Mouse (Mus musculus): ENCODE results near the gene Zfp689. TPM values are rescaled to one million over a fixed set of nuclear protein-coding genes. Genes with fewer than 3 reads are reported as not detected.

Gene Zfp689
- total RNA-seq, 1 experiment: 3.5 TPM

- Histone ChIP-seq H3K4me1 (ENCODE audit: control insufficient read depth in 2 of 2, insufficient read depth in 2 of 2, low read length in 2 of 2, poor library complexity in 1 of 2) (peaks cover 3 to 9% of the 10 kb centered on the region in 2 experiments; a peak in 1 of 4 replicates), H3K27ac (ENCODE audit: insufficient read depth, low read depth, low read length, poor library complexity, severe bottlenecking) (no peak overlapping the region), H3K4me3 (ENCODE audit: insufficient read depth in 1 of 2, low read depth in 1 of 2, low read length in 2 of 2, poor library complexity in 1 of 2, severe bottlenecking in 1 of 2) (peak overlapping the region; percentile 87 to 98), H3K9ac (ENCODE audit: insufficient read depth, low read depth, low read length, poor library complexity, severe bottlenecking) (peak overlapping the region; percentile 69), H3K36me3 (ENCODE audit: control insufficient read depth, insufficient read depth, low read length, poor library complexity, severe bottlenecking) (peaks cover 30% of the 10 kb centered on the region), H3K9me3 (ENCODE audit: control insufficient read depth, insufficient read depth, low read depth, low read length) (no peaks in the 10 kb centered on the region)
- no peak for DNase-seq (ENCODE audit: low read depth, low spot score)
- in situ Hi-C loops (cut with MboI; ENCODE audit: low sequenced_read_pairs in 2 of 2, unreplicated experiment in 2 of 2): no loop called here
- TF ChIP-seq HCFC1 (IDR thresholded peaks at IDR 0.05; ENCODE audit: borderline replicate concordance, insufficient read depth, low read length) (no peak), CHD2 (IDR thresholded peaks at IDR 0.05; ENCODE audit: low read depth, low read length) (no peak), ZC3H11A (IDR thresholded peaks at IDR 0.05; ENCODE audit: borderline replicate concordance, low read depth, low read length) (no peak), ZNF384 (IDR thresholded peaks at IDR 0.05; ENCODE audit: low read depth, low read length) (no peak), MAFK (IDR thresholded peaks at IDR 0.05; ENCODE audit: insufficient read depth, low read depth, low read length) (no peak)
These were observed 30.6 kb upstream of the Zfp689 start for GRCm38 (mm10) chr7:127479318-127480225.

GRCm38 (mm10) chr7:127478635-127479317, 29.8 kb upstream of the Zfp689 start, which contains the start of gene Fbrs:
Gene Fbrs (plus strand): TSS chr7:127479199.
- in situ Hi-C loops (cut with MboI; ENCODE audit: low sequenced_read_pairs in 2 of 2, unreplicated experiment in 2 of 2): no loop called here
- Histone ChIP-seq H3K36me3 (ENCODE audit: control insufficient read depth, insufficient read depth, low read length, poor library complexity, severe bottlenecking) (peaks cover 30% of the 10 kb centered on the region), H3K9ac (ENCODE audit: insufficient read depth, low read depth, low read length, poor library complexity, severe bottlenecking) (peak within 1 kb of the TSS; percentile 86), H3K9me3 (ENCODE audit: control insufficient read depth, insufficient read depth, low read depth, low read length) (no peaks in the 10 kb centered on the region), H3K4me1 (ENCODE audit: control insufficient read depth in 2 of 2, insufficient read depth in 2 of 2, low read length in 2 of 2, poor library complexity in 1 of 2) (peaks cover 3 to 6% of the 10 kb centered on the region in 2 experiments; a peak in 1 of 4 replicates), H3K27ac (ENCODE audit: insufficient read depth, low read depth, low read length, poor library complexity, severe bottlenecking) (peak within 1 kb of the TSS; percentile 89), H3K4me3 (ENCODE audit: insufficient read depth in 1 of 2, low read depth in 1 of 2, low read length in 2 of 2, poor library complexity in 1 of 2, severe bottlenecking in 1 of 2) (peak within 1 kb of the TSS; percentile 87 to 98)
- DNase-seq (ENCODE audit: low read depth, low spot score): peak; percentile 85
- TF ChIP-seq ZNF384 (IDR thresholded peaks at IDR 0.05; ENCODE audit: low read depth, low read length) (no peak), HCFC1 (IDR thresholded peaks at IDR 0.05; ENCODE audit: borderline replicate concordance, insufficient read depth, low read length) (no peak; the same call in 1 of the 2 replicates)

DNA sequence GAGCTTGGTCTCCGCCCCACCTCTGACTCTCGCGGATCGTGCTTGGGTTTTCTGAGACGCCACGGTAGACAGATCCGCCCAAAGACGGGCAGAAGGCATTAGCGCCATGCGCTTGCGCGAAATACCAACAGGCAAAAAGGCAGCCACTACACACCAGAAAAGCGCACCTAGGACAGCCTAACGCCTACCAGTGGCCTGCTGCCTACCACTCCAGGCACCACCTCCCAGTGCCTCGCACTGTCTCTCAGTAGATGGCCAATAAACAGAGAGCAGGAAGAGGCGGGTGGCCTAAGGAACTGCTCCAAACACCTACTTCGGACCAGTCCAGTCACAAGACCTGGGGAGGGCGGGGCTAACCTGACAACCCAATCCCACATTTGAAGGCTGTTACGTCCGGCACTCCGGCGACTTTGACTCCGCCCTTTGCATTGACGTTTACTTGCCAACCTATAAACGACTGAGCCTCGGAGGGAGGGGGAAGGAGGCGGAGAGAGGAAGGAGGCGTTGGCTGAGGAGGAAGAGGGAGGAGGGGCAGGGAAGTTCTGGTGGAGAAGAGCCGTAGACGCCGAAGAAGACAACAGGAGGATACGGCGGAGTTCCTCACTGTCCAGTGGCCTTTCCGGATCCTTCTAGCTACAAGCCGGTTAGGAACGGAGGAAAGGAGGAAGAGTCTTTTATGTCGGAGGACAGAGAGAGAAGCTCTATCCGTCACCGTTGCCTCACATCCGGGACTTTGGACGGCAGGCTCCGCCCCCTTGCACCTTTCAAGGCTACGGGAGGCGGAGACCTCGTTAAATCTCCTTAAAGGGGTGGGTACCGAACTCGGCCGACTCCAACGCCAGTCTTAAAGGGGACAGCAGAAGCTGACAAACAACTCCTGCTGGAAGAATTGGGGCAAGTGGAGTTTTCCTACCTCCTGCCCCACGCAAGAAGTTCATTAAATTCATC, 29.0 kb upstream of the Zfp689 start:
- in situ Hi-C loops (cut with MboI; ENCODE audit: low sequenced_read_pairs in 2 of 2, unreplicated experiment in 2 of 2): no loop called here
- Histone ChIP-seq H3K4me3 (ENCODE audit: insufficient read depth in 1 of 2, low read depth in 1 of 2, low read length in 2 of 2, poor library complexity in 1 of 2, severe bottlenecking in 1 of 2) (peak overlapping the region; percentile 87 to 98), H3K4me1 (ENCODE audit: control insufficient read depth in 2 of 2, insufficient read depth in 2 of 2, low read length in 2 of 2, poor library complexity in 1 of 2) (peaks cover 3 to 9% of the 10 kb centered on the region in 2 experiments; a peak in 1 of 4 replicates), H3K9ac (ENCODE audit: insufficient read depth, low read depth, low read length, poor library complexity, severe bottlenecking) (peak overlapping the region; percentile 86), H3K36me3 (ENCODE audit: control insufficient read depth, insufficient read depth, low read length, poor library complexity, severe bottlenecking) (peaks cover 33% of the 10 kb centered on the region), H3K27ac (ENCODE audit: insufficient read depth, low read depth, low read length, poor library complexity, severe bottlenecking) (peak overlapping the region; percentile 89), H3K9me3 (ENCODE audit: control insufficient read depth, insufficient read depth, low read depth, low read length) (no peaks in the 10 kb centered on the region)
- peak; percentile 100 for DNase-seq (ENCODE audit: low read depth, low spot score)
- TF ChIP-seq HCFC1 (IDR thresholded peaks at IDR 0.05; ENCODE audit: borderline replicate concordance, insufficient read depth, low read length): peak; percentile 81
- no peak for TF ChIP-seq ZNF384 (IDR thresholded peaks at IDR 0.05; ENCODE audit: low read depth, low read length)

- TF ChIP-seq MAFK (IDR thresholded peaks at IDR 0.05; ENCODE audit: insufficient read depth, low read depth, low read length) (no peak), HCFC1 (IDR thresholded peaks at IDR 0.05; ENCODE audit: borderline replicate concordance, insufficient read depth, low read length) (no peak), CHD2 (IDR thresholded peaks at IDR 0.05; ENCODE audit: low read depth, low read length) (no peak), ZNF384 (IDR thresholded peaks at IDR 0.05; ENCODE audit: low read depth, low read length) (no peak), ZC3H11A (IDR thresholded peaks at IDR 0.05; ENCODE audit: borderline replicate concordance, low read depth, low read length) (no peak)
- peaks cover 27% of the 10 kb centered on the region for H3K36me3 ChIP-seq (ENCODE audit: control insufficient read depth, insufficient read depth, low read length, poor library complexity, severe bottlenecking)
- in situ Hi-C loops (cut with MboI; ENCODE audit: low sequenced_read_pairs in 2 of 2, unreplicated experiment in 2 of 2): no loop called here
- no peak overlapping the region; the same call in 1 of the 2 replicates for H3K9ac ChIP-seq (ENCODE audit: insufficient read depth, low read depth, low read length, poor library complexity, severe bottlenecking)
- H3K9me3 ChIP-seq (ENCODE audit: control insufficient read depth, insufficient read depth, low read depth, low read length): no peaks in the 10 kb centered on the region
- H3K4me1 ChIP-seq (ENCODE audit: control insufficient read depth in 2 of 2, insufficient read depth in 2 of 2, low read length in 2 of 2, poor library complexity in 1 of 2): peaks cover 5 to 9% of the 10 kb centered on the region in 2 experiments; a peak in 1 of 4 replicates
- peak overlapping the region in 1 of 2 experiments; percentile 98; a peak in 2 of 4 replicates for H3K4me3 ChIP-seq (ENCODE audit: insufficient read depth in 1 of 2, low read depth in 1 of 2, low read length in 2 of 2, poor library complexity in 1 of 2, severe bottlenecking in 1 of 2)
- DNase-seq (ENCODE audit: low read depth, low spot score): no peak
- no peak overlapping the region for H3K27ac ChIP-seq (ENCODE audit: insufficient read depth, low read depth, low read length, poor library complexity, severe bottlenecking)
These were observed 27.9 kb upstream of the Zfp689 start for GRCm38 (mm10) chr7:127476855-127477254.

Measured in ES-E14 (cell line).